Mouse (Mus musculus) hindbrain, embryonic 16.5 days (tissue): ENCODE measurements around the gene Eml6. TPM values are rescaled to one million over a fixed set of nuclear protein-coding genes. Genes with fewer than 3 reads are reported as not detected.

Experiments used
- ATAC-seq: fragments of 200-750 bp; cut with Nextera tagmentation; 2 replicates; pipeline ENCODE4 v1.8.0; 2017; ENCODE audit warnings: moderate TSS enrichment, moderate library complexity
- H3K27ac ChIP-seq: fragments of 300-500 bp; sonication (generic); 2 replicates; pipeline ENCODE4 v1.5.1; 2014; ENCODE audit warnings: low read depth, mild to moderate bottlenecking, control low read depth, low read length, moderate library complexity
- H3K27me3 ChIP-seq: fragments of 300-500 bp; sonication (generic); replicated peaks from 2 replicates; pipeline ENCODE4 v1.6.1; 2014; ENCODE audit warnings: low read length; ENCODE audit not compliant: control insufficient read depth, insufficient read depth
- H3K36me3 ChIP-seq: fragments of 300-500 bp; sonication (generic); 2 replicates; pipeline ENCODE4 v1.6.1; 2014; ENCODE audit warnings: mild to moderate bottlenecking, low read length, moderate library complexity, mixed read lengths; ENCODE audit not compliant: control insufficient read depth, insufficient read depth
- H3K4me1 ChIP-seq: fragments of 300-500 bp; sonication (generic); 2 replicates; pipeline ENCODE4 v1.6.1; 2014; ENCODE audit warnings: low read depth, low read length; ENCODE audit not compliant: control insufficient read depth, insufficient read depth
- H3K4me2 ChIP-seq: fragments of 300-500 bp; sonication (generic); 2 replicates; pipeline ENCODE4 v1.6.1; 2014; ENCODE audit warnings: mild to moderate bottlenecking, low read length, control low read depth, moderate library complexity
- H3K4me3 ChIP-seq: fragments of 300-500 bp; sonication (generic); 2 replicates; pipeline ENCODE4 v1.5.1; 2014; ENCODE audit warnings: mild to moderate bottlenecking, low read length, control low read depth, moderate library complexity
- H3K9ac ChIP-seq: fragments of 300-500 bp; sonication (generic); 2 replicates; pipeline ENCODE4 v1.6.1; 2014; ENCODE audit warnings: low read depth, mild to moderate bottlenecking, control low read depth, low read length, moderate library complexity
- H3K9me3 ChIP-seq: fragments of 300-500 bp; sonication (generic); 2 replicates; pipeline ENCODE4 v1.6.1; 2014; ENCODE audit warnings: mild to moderate bottlenecking, low read length, moderate library complexity; ENCODE audit not compliant: control insufficient read depth
- WGBS: fragments of 180-500 bp; shearing (Covaris S2); extraction: QIAGEN DNeasy Blood & Tissue Kit; methylation state at CpG from one replicate; pipeline ENCODE4 v1.1.7; 2014; 5-methylcytosine and 5-hydroxymethylcytosine counted together
- polyA plus RNA-seq: library from polyadenylated mRNA; unstranded; fragments of >200 nt; fragmentation: Nextera tagmentation; extraction: Ambion mirVana; gene quantifications from 2 replicates; pipeline ENCODE4 v1.2.1, GENCODE M21; 2015

Gene Eml6
- polyA plus RNA-seq, 1 experiment from 2014 or later = 6.5 TPM

DNA sequence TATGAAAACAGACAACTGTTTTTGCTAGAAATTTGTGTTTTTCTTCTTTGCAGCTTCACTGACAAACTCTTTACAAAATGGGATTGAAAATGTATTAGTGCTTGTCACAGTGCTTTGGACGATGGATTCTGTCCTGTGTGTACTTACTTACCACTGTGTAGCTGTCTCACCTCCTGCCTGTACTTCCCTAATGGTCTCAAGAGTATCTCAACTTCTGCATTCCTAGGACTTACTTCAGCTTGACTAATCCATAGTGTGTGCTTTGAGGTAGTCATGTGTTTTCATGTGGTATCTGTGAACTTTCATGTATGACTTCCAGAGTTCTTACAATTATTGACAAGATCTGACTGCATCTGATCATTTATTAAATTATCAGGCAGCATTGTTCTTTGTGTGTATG lies 297.9 kb downstream of the Eml6 start:
- Histone ChIP-seq H3K9me3 (no peaks in the 10 kb centered on the region), H3K9ac (no peak overlapping the region), H3K27ac (no peak overlapping the region), H3K27me3 (no peaks in the 10 kb centered on the region), H3K4me3 (no peak overlapping the region), H3K36me3 (no peaks in the 10 kb centered on the region), H3K4me1 (no peaks in the 10 kb centered on the region), H3K4me2 (no peak overlapping the region)
- no peak for ATAC-seq
- WGBS = 89% methylated on average over 1 of the region's 1 CpGs

DNA sequence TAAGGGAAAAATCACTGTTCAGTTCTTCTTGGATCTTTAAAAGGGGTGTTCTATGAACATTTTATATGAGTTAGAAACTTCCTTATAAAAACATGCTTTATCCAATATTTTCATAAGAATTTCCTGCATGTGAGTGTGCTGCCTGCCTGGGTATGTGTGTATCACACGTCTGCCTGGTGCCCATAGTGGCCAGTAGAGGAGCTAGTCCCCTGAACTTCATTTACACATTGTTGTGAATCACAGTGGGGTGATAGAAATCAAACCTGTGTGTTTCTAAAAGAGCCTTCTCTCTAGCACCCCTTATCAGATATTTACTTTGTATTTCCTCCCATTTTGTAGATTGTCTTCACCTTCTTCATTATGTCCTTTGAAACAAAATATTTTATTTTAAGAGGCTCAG lies 300.2 kb downstream of the Eml6 start:
- 67% methylated on average over 1 of the region's 1 CpGs for WGBS
- Histone ChIP-seq H3K27me3 (no peaks in the 10 kb centered on the region), H3K9ac (no peak overlapping the region), H3K27ac (no peak overlapping the region), H3K36me3 (no peaks in the 10 kb centered on the region), H3K4me3 (no peak overlapping the region), H3K9me3 (no peaks in the 10 kb centered on the region), H3K4me1 (no peaks in the 10 kb centered on the region), H3K4me2 (no peak overlapping the region)
- no peak for ATAC-seq

DNA sequence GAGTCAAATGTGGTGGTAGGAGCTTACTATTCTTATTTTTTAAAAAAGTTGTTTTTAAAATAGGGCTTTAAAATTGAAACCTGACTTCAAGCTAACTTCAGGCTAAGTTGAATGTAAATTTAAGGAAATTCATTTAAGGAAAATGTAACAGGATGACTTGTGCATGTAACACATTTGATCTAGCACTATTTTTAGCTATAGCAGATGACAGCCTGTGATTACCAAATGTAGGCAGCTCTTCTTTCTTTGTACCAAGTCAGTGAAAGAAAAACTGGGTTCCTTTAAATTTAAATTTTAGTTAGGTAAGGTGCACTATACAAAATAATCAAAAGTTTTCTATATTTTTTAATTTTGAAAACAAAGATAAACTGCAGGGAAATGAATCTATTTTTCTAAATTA lies 300.7 kb downstream of the Eml6 start:
- no peak for ATAC-seq
- H3K9me3 ChIP-seq = no peaks in the 10 kb centered on the region
- no peaks in the 10 kb centered on the region for H3K27me3 ChIP-seq
- H3K27ac ChIP-seq = no peak overlapping the region
- H3K4me1 ChIP-seq = no peaks in the 10 kb centered on the region
- H3K4me2 ChIP-seq = no peak overlapping the region
- H3K9ac ChIP-seq = no peak overlapping the region
- H3K36me3 ChIP-seq = no peaks in the 10 kb centered on the region
- H3K4me3 ChIP-seq = no peak overlapping the region

DNA sequence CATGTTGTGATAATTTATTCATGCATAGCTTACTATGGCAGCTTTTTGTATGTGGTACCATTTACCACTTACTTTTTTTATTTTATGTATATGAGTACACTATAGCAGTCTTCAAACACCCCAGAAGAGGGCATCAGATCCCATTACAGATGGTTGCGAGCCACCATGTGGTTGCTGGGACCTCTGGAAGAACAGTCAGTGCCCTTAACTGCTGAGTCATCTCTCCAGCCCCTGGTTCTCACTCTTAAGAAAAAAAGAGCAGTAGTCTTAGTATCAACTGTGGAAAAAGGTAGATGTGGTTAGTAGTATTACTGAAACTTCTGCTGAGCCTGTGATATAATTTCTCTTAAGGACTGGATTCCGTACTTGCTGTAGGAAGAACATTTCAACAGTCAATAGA lies 301.6 kb downstream of the Eml6 start:
- H3K27ac ChIP-seq = no peak overlapping the region
- 81% methylated on average over 2 of the region's 2 CpGs for WGBS
- no peaks in the 10 kb centered on the region for H3K9me3 ChIP-seq
- no peaks in the 10 kb centered on the region for H3K27me3 ChIP-seq
- no peak overlapping the region for H3K9ac ChIP-seq
- no peaks in the 10 kb centered on the region for H3K36me3 ChIP-seq
- no peak overlapping the region for H3K4me3 ChIP-seq
- no peaks in the 10 kb centered on the region for H3K4me1 ChIP-seq
- no peak for ATAC-seq
- no peak overlapping the region for H3K4me2 ChIP-seq

DNA sequence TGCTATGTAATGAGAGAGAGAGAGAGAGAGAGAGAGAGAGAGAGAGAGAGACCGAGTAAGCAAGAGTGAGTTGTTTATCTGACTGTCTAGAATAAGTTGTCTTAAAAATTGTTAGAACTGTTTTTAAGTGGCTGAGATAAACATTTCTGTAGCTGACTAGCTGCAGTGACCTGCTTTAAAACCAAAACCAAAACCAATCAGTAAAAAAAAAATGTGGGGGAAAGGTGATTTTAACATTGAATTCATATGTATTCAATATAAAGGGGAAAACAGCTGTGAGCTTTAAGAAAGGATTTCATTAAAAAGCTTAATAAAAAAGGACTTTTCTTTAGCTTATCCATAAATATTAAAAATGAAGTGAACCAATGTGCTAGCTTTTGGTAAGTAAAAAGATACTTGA lies 306.2 kb downstream of the Eml6 start:
- Histone ChIP-seq H3K4me1 (no peaks in the 10 kb centered on the region), H3K9ac (no peak overlapping the region), H3K27me3 (no peaks in the 10 kb centered on the region), H3K4me3 (no peak overlapping the region), H3K36me3 (no peaks in the 10 kb centered on the region), H3K27ac (no peak overlapping the region), H3K9me3 (no peaks in the 10 kb centered on the region), H3K4me2 (no peak overlapping the region)
- no peak for ATAC-seq
- 64% methylated on average over 1 of the region's 1 CpGs for WGBS

DNA sequence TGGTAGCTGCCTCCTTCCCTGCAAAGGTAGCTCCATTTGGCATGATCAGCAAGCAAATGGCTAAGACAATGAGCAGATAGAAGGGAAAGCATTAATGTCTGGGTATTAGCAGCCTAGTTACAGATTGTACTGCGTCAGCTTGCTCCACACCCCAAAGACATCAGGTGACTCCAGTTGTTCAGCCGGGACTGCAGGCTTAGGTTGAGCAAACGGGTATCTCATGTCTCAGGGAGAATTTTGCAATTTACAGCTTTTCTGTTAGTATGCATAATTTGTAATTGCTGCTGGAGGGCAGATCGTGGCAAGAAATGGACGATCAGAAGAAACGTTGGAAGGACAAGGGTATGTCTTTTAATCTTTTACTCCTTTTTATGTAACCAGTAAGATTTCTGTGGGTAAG lies 307.3 kb downstream of the Eml6 start:
- Histone ChIP-seq H3K27ac (no peak overlapping the region), H3K27me3 (no peaks in the 10 kb centered on the region), H3K4me3 (no peak overlapping the region), H3K4me2 (no peak overlapping the region), H3K9ac (no peak overlapping the region), H3K9me3 (no peaks in the 10 kb centered on the region), H3K36me3 (no peaks in the 10 kb centered on the region), H3K4me1 (no peaks in the 10 kb centered on the region)
- ATAC-seq = peak; percentile 54; the same call in 1 of the 2 replicates
- WGBS = 64% methylated on average over 6 of the region's 6 CpGs

DNA sequence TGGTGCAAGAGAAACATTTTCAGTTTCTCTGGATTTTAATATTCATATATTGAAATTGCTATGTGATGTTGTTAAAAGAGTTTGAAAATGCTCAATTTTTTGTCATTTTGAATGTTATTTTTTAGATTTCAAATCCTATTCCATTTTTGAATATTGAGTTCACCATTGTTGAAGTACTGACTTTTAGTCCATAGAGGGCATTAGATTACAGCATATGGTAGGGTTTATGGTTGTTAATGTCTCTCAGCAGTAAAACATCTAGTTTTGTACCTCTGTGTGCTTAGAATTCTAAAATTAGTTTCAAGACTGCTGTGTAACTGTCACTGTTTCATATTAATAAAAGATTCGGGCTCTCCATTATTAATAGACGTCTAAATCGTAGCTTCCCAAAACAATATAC lies 310.3 kb downstream of the Eml6 start:
- H3K9ac ChIP-seq = no peak overlapping the region
- H3K27ac ChIP-seq = no peak overlapping the region
- ATAC-seq = no peak
- H3K27me3 ChIP-seq = no peaks in the 10 kb centered on the region
- H3K4me1 ChIP-seq = no peaks in the 10 kb centered on the region
- H3K36me3 ChIP-seq = no peaks in the 10 kb centered on the region
- WGBS = 86% methylated on average over 3 of the region's 3 CpGs
- no peak overlapping the region for H3K4me3 ChIP-seq
- no peaks in the 10 kb centered on the region for H3K9me3 ChIP-seq
- H3K4me2 ChIP-seq = no peak overlapping the region

DNA sequence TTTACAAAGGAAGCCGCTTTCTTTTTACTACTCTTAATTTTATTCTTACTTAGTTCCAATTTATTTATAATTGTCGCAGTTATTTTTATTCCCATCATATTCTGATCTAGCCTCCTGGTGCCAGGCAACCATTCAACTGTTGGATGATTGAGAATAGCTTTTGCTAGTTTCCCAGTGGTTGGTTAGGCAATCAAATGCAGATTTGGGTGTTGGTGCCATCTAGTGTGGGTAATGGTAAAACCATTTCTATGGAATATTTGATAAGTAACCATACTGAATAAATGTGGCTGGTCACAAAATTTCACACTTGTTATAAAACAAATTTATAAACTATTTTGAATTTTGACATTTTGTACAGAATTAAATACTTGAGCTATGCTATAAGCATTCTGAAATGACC lies 311.0 kb downstream of the Eml6 start:
- no peaks in the 10 kb centered on the region for H3K36me3 ChIP-seq
- H3K9me3 ChIP-seq = no peaks in the 10 kb centered on the region
- no peak overlapping the region for H3K27ac ChIP-seq
- H3K4me2 ChIP-seq = no peak overlapping the region
- no peak overlapping the region for H3K9ac ChIP-seq
- H3K4me3 ChIP-seq = no peak overlapping the region
- no peaks in the 10 kb centered on the region for H3K4me1 ChIP-seq
- ATAC-seq = no peak
- no peaks in the 10 kb centered on the region for H3K27me3 ChIP-seq
- 89% methylated on average over 2 of the region's 2 CpGs for WGBS

DNA sequence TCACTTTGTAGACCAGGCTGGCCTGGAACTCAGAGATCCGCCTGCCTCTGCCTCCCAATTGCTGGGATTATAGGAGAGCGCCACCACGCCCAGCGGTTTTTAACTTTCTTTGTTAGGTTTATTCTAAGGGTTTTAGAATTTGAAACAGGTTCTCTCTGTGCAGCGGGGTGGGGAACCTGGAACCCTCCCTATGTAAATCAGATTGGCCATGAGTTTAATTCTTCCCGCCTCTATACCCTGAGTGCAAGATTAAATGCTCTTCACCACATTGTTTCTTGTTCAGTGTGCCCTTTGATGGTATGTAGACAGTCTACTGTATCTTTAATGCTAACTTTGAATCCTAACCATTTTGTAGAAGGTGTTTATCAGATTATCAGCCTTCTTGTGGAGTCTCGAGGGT lies 311.7 kb downstream of the Eml6 start:
- Histone ChIP-seq H3K9me3 (no peaks in the 10 kb centered on the region), H3K4me3 (no peak overlapping the region), H3K36me3 (no peaks in the 10 kb centered on the region), H3K9ac (no peak overlapping the region), H3K4me2 (no peak overlapping the region), H3K27ac (no peak overlapping the region), H3K27me3 (no peaks in the 10 kb centered on the region), H3K4me1 (no peaks in the 10 kb centered on the region)
- 93% methylated on average over 7 of the region's 7 CpGs for WGBS
- ATAC-seq = no peak; the same call in 1 of the 2 replicates

DNA sequence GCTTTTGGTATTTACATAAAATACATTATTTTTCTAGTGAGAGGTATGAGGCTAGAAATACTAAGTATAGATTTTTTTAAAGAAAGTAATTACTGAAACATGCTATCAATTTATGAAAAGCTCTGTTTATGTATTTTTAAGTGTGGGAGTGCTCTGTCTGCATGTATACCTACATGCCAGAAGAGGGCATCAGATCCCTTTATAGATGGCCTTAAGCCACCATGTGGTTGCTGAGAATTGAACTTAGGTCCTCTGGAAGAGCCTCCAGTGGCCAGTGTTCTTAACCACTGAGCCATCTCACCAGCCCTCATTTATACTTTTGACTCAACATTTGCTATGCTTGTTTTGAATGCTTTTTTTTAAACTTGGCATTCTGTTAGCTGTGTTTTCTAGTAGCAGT lies 316.3 kb downstream of the Eml6 start:
- Histone ChIP-seq H3K9me3 (no peaks in the 10 kb centered on the region), H3K4me2 (no peak overlapping the region), H3K36me3 (peaks cover 10% of the 10 kb centered on the region), H3K4me3 (no peak overlapping the region), H3K4me1 (no peaks in the 10 kb centered on the region), H3K27ac (no peak overlapping the region), H3K9ac (no peak overlapping the region), H3K27me3 (no peaks in the 10 kb centered on the region)
- no peak for ATAC-seq
